Mouse (Mus musculus) liver, adult 2 months (tissue): Measurements from ENCODE around the gene Tspan31.

Experiments used
- CTCF ChIP-seq: fragments of 200-500 bp; IDR thresholded peaks from 2 replicates; pipeline ENCODE4 v1.5.1; 2011; ENCODE audit warnings: low read depth, low read length, control low read depth
- POLR2A ChIP-seq: fragments of 200-500 bp; IDR thresholded peaks from 2 replicates; pipeline ENCODE4 v1.6.1; 2011; ENCODE audit warnings: low read length, control low read depth; ENCODE audit not compliant: insufficient read depth; ENCODE audit errors: extremely low read depth

GRCm38 (mm10) chr10:127078677-127079575, 8.9 kb upstream of the Tspan31 start:
- TF ChIP-seq CTCF (no peak), POLR2A (no peak)
